Mouse (Mus musculus) heart, adult 9 months (tissue): Measurements from ENCODE around the gene Ppp1r12b.
"Not testable (repeated sequence)": the region's sequence is repeated elsewhere in the genome, so short reads cannot be mapped to it uniquely, and the experiment has no call there.

Experiments used
- DNase-seq, 2 experiments: peaks; one replicate each; pipeline ENCODE4 v3.0.0; 2022; ENCODE audit warnings: low spot score in 2 of 2

Gene Ppp1r12b

DNA sequence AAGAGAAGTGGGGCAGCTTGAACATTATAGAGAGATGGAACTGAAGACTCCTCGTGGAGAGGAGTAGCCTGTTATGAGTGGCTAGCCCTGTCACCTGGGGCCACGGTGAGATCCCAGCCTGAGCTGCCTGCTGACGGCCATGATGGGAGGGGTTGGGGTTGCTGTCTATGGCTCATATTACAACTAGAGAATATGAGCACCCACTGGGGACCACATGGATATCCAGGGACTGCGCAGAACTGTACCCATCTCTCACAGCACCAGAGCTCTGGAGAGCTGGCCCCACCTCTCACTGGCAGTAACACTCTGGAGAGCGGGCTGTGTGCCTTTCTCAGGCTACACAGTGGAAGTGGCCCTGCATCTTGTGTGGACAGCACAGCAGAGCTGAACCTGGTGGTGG is 104.5 kb downstream of the Ppp1r12b start:
- DNase-seq = no peak

- no peak for DNase-seq
These were observed 105.4 kb downstream of the Ppp1r12b start for GRCm38 (mm10) chr1:134850361-134850760.

DNA sequence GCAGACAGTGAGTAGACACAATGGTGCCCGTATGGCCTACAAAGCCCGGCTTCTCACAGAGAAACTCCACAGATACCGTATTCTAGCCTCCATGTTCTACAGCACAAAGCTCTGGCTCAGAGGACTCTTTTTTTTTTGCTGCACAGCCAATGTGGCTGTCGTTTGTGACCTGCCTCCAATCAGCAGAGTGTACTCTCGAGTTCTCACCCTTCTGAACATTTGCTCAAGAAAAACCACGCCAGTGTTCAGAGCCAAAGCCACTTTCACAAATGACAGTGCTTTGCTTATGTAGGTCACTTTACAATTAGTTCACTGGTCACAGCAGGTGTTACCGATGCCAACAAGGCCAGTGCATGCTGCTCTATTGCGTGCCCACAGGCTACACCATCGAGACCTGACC is 107.9 kb downstream of the Ppp1r12b start:
- DNase-seq = no peak

GRCm38 (mm10) chr1:134846295-134846988 is 109.3 kb downstream of the Ppp1r12b start:
- peak; percentile 41 to 70 for DNase-seq

- DNase-seq = no peak
These were observed 112.4 kb downstream of the Ppp1r12b start for GRCm38 (mm10) chr1:134843369-134843768.

GRCm38 (mm10) chr1:134836909-134837480 is 118.7 kb downstream of the Ppp1r12b start:
- DNase-seq = no peak

DNA sequence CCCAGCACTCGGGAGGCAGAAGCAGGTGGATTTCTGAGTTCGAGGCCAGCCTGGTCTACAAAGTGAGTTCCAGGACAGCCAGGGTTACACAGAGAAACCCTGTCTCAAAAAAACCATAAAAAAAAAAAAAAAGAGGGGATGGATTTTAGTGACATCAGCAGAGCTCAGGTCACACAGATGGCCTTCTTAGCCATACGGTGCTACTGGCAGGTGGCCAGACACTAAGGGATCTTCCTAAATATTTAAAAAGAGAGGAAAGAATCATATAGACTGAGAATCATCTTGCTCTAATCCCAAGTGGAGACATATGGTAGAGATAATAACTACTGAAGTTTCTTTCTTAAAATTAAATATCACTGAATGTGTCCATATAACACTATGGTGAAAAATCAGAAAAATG is 124.9 kb downstream of the Ppp1r12b start:
- DNase-seq = not testable (repeated sequence)

GRCm38 (mm10) chr1:134829635-134830034 is 126.1 kb downstream of the Ppp1r12b start:
- peak; percentile 30 to 31 for DNase-seq

- DNase-seq = no peak
These were observed 130.8 kb downstream of the Ppp1r12b start for GRCm38 (mm10) chr1:134824896-134825295.

DNA sequence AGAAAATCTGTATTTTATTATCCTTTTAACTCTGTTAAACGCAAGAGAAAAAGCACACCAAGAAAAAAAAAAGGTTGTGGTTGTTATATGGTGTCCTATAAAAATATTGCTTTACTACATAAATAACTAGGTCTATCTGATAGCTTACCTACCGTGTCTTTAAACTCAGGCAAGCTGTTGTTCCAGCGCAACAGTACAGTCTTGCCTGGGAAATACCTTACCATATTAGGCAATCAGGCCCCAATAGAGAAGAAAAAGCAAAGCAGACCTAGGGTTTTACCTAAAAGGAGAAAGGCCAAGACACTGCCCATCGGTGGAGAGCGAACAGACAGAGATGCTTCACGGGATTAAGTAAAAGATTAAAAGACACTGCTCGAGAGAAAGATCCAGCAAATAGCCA is 131.9 kb downstream of the Ppp1r12b start:
- no peak for DNase-seq

DNA sequence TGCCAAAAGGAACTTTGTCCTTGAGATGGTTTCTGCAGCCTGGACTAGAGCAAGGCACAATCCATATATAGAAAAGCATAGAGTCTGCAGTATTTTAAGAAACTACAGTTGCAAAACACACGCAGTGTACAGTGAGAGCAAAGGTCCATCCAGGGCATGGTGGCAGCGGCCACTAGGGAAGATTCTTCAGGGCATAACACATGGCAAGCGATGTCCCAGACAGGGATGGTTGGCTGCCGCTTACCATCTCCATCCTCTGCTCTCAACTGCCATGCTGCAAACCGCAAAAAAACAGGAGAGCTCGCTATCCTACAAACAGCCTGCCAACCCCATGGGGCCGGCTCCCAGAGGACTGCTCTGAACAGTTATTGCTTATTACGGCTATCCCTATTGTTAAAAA is 132.4 kb downstream of the Ppp1r12b start:
- peak; percentile 35 to 50 for DNase-seq

DNA sequence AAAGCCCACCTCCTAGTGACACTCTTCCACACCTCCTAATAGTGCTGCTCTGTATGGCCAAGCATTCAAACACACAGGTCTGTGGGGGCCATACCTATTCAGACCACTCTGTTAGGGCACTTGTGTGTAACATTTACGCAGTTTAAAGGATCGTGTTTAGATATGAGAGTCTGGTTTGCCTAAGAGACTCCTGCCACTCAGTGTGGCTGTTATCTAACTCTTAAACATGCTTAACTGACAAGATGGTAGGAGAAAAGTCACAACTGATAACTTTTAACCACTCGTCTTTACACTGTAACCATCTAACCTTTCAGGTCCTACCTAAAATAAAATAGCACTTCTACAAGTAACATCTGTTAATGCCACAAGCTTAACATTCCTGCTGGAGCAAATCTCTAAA is 134.9 kb downstream of the Ppp1r12b start:
- DNase-seq = no peak

DNA sequence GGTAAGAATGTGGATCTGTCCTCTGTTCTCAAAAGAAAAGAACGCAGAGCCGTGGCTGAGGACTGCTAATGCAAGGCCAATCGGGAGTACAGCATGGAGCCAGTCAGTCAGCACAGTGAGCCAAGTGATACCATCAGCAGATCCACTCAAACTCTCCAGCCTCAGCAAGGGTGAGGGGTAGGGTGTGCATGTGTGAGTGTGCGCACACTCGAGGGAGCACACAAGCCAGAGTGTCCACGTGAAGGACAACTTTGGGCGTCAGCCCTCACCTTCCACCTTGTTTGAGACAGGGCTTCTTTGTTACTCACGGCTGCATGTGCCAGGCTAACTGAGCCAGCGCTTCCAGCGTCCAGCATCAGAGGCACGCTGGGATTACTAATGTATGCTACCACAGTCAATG is 136.5 kb downstream of the Ppp1r12b start:
- no peak for DNase-seq

- no peak for DNase-seq
These were observed 137.0 kb downstream of the Ppp1r12b start for GRCm38 (mm10) chr1:134818716-134819115.

DNA sequence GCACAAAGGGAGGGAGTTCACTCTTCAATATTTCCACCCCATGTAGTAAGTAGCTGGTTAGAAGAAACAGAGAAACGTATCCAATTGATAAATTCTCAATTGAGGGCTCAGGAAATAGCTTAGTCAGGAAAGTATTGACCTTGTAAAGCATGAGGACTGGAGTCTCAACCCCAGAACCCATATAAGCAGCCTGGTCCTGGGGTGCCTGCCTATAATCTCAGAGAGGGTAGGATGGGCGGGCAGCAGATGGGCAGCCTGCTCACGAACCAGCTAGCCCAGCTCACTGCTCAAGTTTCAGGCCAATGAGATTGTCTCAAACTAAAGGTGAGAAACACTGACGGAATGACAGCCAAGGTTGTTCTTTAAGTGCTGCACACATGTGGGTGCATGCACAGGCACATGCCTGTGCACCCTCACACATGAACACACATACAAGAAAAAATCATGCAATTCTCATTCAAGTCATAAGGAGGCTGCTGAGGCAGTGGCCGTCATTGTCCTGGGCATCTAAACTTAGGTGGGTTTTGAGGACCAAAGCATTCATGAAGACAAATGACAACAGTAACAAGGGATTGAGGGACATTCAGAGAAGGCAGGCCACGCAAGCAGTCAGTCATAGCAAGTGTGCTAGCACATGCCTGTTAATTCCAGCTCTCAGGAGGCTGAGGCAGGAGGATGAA is 137.7 kb downstream of the Ppp1r12b start:
- DNase-seq = no peak

DNA sequence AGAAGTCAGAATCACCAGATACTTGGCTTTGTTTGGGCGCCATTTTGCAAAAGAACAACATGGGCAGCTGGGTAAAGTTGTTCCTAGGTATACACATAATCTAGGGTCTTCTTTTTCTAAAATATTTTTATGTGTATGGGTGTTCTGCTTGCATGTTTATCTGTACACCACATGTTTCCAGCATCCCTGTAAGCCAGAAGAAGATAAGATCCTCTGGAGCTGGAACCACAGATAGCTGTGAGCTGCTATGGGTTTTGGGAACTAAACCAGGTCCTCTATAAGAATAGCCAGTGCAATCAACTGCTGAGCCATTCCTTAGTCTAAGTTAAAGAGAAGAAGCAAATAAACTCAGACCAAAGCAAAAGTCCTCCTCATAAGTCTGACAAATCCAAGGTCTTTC is 138.6 kb downstream of the Ppp1r12b start:
- no peak for DNase-seq

DNA sequence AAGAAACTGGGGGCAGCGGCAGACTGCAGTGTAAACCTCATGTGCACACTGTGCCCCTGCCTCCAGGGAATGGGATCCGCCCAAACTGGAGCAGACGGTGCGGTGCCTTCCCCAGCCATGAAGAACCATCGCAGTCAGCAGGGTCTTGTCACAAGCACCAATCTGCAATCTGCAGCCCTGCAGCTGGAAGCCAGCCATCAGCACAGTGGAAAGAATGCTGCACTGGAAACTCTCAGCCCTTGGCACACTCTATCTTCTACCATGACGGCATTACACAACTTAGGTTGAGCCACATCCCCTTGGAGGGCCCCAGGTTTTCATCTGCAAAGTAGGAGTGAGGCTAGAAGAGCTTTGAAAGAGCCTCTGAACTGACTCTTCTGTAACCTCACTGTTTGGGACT is 139.1 kb downstream of the Ppp1r12b start:
- peak; percentile 69 to 85 for DNase-seq

DNA sequence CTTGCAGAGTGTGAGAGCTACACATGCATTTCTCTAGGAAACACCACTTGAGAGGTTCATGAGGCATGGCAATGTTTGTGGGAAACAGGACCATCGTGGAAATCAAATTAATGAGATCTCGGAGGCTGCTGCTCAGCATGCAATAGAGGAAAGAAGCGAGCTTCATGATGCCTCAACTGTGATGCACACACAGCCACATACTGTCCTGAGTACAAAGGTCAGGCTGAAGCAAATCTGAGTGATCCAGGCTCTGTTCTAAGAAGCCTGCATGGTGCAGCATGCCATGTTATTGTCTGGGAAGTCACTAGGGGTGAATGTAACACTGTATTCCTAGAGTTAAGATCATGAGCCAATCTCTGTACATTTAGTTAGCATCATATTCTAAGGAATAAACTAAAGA is 140.0 kb downstream of the Ppp1r12b start:
- no peak for DNase-seq

DNA sequence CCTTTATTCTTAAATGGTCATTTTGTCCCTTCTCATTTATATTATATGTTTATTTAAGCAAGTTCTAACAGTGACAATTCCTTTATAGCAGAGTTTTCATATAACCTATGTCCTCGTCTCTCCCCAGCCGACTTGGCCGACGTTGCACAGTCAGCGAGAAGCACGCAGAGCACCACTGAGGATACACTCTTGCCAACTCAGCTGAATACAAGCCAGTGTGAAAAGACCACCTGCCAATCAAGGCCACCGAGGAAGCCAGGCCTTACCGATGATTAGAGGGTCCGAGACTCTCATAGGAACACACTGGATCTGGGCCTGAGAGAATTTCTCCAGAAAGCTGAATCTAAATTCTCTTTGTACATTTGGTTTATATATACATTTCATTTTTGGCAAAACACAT is 150.3 kb downstream of the Ppp1r12b start:
- no peak for DNase-seq

GRCm38 (mm10) chr1:134804373-134804772 is 151.4 kb downstream of the Ppp1r12b start:
- DNase-seq = peak; percentile 57 to 58

DNA sequence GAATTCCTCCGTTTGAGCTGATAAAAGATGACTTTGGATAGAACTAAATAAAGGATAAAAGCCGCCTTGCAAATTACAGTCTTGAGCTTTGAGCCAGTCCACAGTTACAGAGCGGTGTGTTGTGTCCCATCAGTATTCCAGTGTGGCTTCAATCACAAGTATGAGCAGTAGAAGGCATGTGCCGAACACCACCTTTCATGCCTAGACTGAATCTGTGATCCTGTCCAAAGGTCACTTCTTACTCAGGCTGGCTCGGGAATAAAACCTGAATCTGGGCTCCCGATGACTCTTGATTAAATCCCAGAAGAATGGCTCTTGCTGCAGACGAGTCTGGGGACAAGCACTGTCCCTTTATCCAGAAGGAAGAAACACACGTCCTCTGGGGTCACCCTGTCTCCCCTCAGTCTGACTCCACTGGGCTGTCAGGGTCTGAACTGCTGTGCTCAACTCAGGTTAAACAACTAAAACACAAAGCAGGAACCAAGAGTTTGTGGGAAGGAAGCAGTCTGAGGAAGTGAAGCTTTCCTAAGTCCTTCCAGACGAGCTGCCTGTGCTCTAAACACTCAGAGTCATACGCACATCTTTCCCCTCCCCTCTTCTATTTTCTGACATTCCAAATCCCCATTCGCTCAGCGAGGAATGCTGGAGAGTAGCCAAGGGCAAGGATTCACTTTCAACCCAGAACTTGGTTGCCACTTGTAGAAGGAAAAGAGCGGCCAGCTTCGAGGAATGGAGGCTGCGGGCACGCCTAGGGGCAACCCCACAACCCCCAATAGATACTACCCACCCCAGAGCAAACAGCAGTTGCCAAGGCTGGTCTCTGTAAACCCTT is 152.2 kb downstream of the Ppp1r12b start:
- DNase-seq = peak; percentile 76 to 84

GRCm38 (mm10) chr1:134801758-134802157 is 154.0 kb downstream of the Ppp1r12b start:
- peak in 1 of 2 experiments; percentile 28 for DNase-seq
